ENCODE assay signal across 10 mouse cellular contexts in genomic region chr6:53201281-53201956, GRCm38 (mm10).
DNase-seq lines count a peak whose midpoint lies in the region; ATAC-seq and TF ChIP-seq lines count a peak whose summit lies in the region.
"Had no signal": no experiment of that assay in that cellular context is flagged by ENCODE, and none has a peak within 500 bp of the region (broad histone marks: within the 10 kb centered on the region; RNA-seq: fewer than 3 reads in every experiment).

No protein-coding gene starts in this region.

- ATAC-seq in lung, embryonic 14.5 days (ENCODE audit: insufficient read depth) = no peak; the same call in 1 of the 2 replicates
- no peak for ATAC-seq in limb, embryonic 11.5 days (ENCODE audit: insufficient number of reproducible peaks, low FRiP score, low TSS enrichment, low read depth)

- peaks cover 14% of the 10 kb centered on the region for H3K4me1 ChIP-seq in lung, embryonic 14.5 days (ENCODE audit: insufficient read depth)
- peaks cover 6% of the 10 kb centered on the region for H3K4me1 ChIP-seq in limb, embryonic 11.5 days (ENCODE audit: control insufficient read depth, insufficient read depth, low read length)
- H3K4me1 ChIP-seq: liver, embryonic 15.5 days had no signal

- no peak overlapping the region for H3K27ac ChIP-seq in lung, embryonic 14.5 days (ENCODE audit: low read depth)
- no peak overlapping the region for H3K27ac ChIP-seq in limb, embryonic 11.5 days (replicated peaks; ENCODE audit: low read depth, low read length)
- H3K27ac ChIP-seq: kidney, postnatal 0 days; liver, embryonic 15.5 days had no signal

- 9% methylated on average over 10 of the region's 10 CpGs for WGBS in lung, embryonic 14.5 days
- WGBS in limb, embryonic 11.5 days = 8% methylated on average over 10 of the region's 10 CpGs

- no peak overlapping the region for H3K4me2 ChIP-seq in lung, embryonic 14.5 days
- H3K4me2 ChIP-seq in limb, embryonic 11.5 days (ENCODE audit: low read depth, severe bottlenecking) = no peak overlapping the region
- H3K4me2 ChIP-seq: liver, embryonic 15.5 days had no signal

- intact Hi-C loops in left cerebral cortex, postnatal 14 days (cut with DNase I) = no loop called here

- no peak overlapping the region for H3K4me3 ChIP-seq in lung, embryonic 14.5 days (ENCODE audit: low read depth, low read length)
- no peak overlapping the region for H3K4me3 ChIP-seq in limb, embryonic 11.5 days (ENCODE audit: low read depth, low read length)
- H3K4me3 ChIP-seq: liver, embryonic 15.5 days had no signal

- no peak overlapping the region for H3K9ac ChIP-seq in lung, embryonic 14.5 days
- H3K9ac ChIP-seq in limb, embryonic 11.5 days (ENCODE audit: low read length) = no peak overlapping the region
- H3K9ac ChIP-seq: liver, embryonic 15.5 days had no signal

- H3K27me3 ChIP-seq in lung, embryonic 14.5 days (ENCODE audit: insufficient read depth, low read length) = no peaks in the 10 kb centered on the region
- H3K27me3 ChIP-seq in limb, embryonic 11.5 days (ENCODE audit: control insufficient read depth, insufficient read depth, low read length) = no peaks in the 10 kb centered on the region
- H3K27me3 ChIP-seq: liver, embryonic 15.5 days had no signal

- no peaks in the 10 kb centered on the region for H3K36me3 ChIP-seq in lung, embryonic 14.5 days (ENCODE audit: insufficient read depth)
- no peaks in the 10 kb centered on the region for H3K36me3 ChIP-seq in limb, embryonic 11.5 days (ENCODE audit: control insufficient read depth, insufficient read depth, low read length)
- H3K36me3 ChIP-seq: liver, embryonic 15.5 days had no signal

- no peaks in the 10 kb centered on the region for H3K9me3 ChIP-seq in lung, embryonic 14.5 days (ENCODE audit: low read depth, low read length)
- H3K9me3 ChIP-seq in limb, embryonic 11.5 days (ENCODE audit: control insufficient read depth, low read length) = no peaks in the 10 kb centered on the region
- H3K9me3 ChIP-seq: liver, embryonic 15.5 days had no signal

- peak; percentile 16 for DNase-seq in adrenal gland, postnatal 14 days
- no peak for DNase-seq in adrenal gland, adult 18-20 months (ENCODE audit: low spot score in 2 of 2)
- peak; percentile 48 for DNase-seq in lung, embryonic 14.5 days
- no peak for DNase-seq in lung, postnatal 4 days
- peak; percentile 61 to 65 for DNase-seq in cerebellum, postnatal 14 days
- peak; percentile 34 for DNase-seq in limb, embryonic 11.5 days (ENCODE audit: low spot score)
- no peak for DNase-seq in left cerebral cortex, postnatal 14 days (ENCODE audit: low spot score in 2 of 2)
- DNase-seq in frontal cortex, postnatal 14 days (ENCODE audit: low spot score in 2 of 2) = no peak

- no peak for TF ChIP-seq CTCF in lung, embryonic 14.5 days (IDR thresholded peaks at IDR 0.05; ENCODE audit: low read depth)

Comparison
In these comparisons a context has a peak if more than half of its experiments do, and no peak if none do; other contexts are left out.
1. DNase-seq: peak in adrenal gland, postnatal 14 days (single experiment), lung, embryonic 14.5 days (single experiment), cerebellum, postnatal 14 days (2 of 2) and limb, embryonic 11.5 days (single experiment); none in adrenal gland, adult 18-20 months (0 of 2), lung, postnatal 4 days (0 of 2), left cerebral cortex, postnatal 14 days (0 of 2) and frontal cortex, postnatal 14 days (0 of 2).